Mouse (Mus musculus): ENCODE results near the gene Olfr870. TPM values are rescaled to one million over a fixed set of nuclear protein-coding genes. Genes with fewer than 3 reads are reported as not detected.

Olfr870 gene
- total RNA-seq (2023) = not detected

GRCm38 (mm10) chr9:20173957-20174356 is at the start of gene Olfr870:
TSS of gene Olfr870 (minus strand) at chr9:20174057.

GRCm38 (mm10) chr9:20211907-20212306 is 38.0 kb upstream of the Olfr870 start, which contains the start of gene Olfr871:
TSS of gene Olfr871 (plus strand) at chr9:20212207.

DNA sequence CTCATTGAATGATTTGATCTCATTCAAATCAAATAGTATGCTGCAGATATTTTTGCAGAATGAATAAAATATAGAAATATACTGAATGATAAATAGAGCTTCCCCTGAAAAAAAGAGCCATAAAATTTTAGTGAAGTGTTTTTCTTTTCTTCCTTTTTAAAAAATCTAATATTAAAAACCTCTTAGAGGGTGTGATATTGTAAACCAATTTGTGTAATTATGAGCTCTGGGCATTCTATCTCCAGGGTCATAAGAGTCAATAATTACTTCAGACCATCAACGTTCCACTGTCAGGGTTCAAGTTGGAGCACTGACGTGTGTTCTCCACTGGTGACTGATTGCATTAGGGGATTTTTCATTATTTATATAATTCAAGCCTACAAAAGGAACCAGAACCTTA is 45.1 kb downstream of the Olfr870 start, which contains the start of gene Olfr869:
Gene Olfr869, plus strand, starts transcription at position 301 of the 400 bp plus-strand sequence.

Other genes with a start within 250 kb of the Olfr870 start
- gene Olfr866, start 146.0 kb downstream of the Olfr870 start, total RNA-seq (2023) = not detected
- gene Olfr867, start 116.5 kb downstream of the Olfr870 start, total RNA-seq (2023) = not detected
- not detected for gene Olfr868, start 75.4 kb downstream of the Olfr870 start, total RNA-seq (2023)
- not detected for gene Olfr869, start 45.0 kb downstream of the Olfr870 start, total RNA-seq (2023)
- not detected for gene Olfr871, start 38.1 kb upstream of the Olfr870 start, total RNA-seq (2023)
- gene Olfr872, start 63.1 kb upstream of the Olfr870 start, total RNA-seq (2023) = not detected
- under 1 TPM in 1 of 2 experiments, not detected in 1; 0.36 TPM for gene Olfr39, start 108.3 kb upstream of the Olfr870 start, total RNA-seq (2023)
- not detected for gene Olfr873, start 124.5 kb upstream of the Olfr870 start, total RNA-seq (2023)
- gene Olfr18, start 162.0 kb upstream of the Olfr870 start, total RNA-seq (2023) = not detected
- gene Zfp560, start 211.1 kb upstream of the Olfr870 start, total RNA-seq (2023) = 1 to 10 TPM; 7.0 to 8.6 TPM